In the genomic region with DNA sequence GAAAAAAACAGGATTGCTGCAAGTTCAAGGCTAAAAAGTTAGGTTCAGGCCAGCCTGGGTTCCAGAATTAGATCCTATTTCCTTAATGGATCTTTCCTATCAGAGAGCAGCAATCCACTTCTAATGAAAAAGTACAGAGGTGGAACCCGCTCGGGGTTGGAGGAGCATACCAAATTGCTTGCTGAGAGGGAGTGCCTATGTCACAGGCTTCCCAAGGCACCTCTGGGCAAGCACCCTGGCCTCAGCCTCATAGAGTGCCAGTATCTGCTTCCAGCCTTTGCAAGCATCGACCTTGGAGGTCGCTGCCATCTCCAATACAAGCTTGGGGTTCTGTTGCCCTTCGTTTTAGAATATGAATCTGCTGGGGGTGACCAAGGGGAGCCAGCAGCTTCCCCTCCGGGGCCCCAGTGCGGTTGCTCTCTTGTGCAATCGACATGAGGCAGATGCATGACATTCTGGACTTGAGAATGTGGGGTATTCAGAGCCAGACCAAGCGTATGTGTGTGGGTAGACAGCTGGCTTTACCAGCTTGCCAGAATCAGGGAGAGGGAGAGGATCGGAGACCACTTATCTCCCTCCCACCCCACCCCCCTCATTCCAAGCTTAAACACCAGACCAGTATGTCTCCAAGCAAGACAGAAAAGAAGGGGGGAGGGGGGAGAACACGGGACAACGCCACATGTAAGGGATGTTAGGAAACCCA, we compare ENCODE assay signal across 11 mouse cellular contexts. TPM values are rescaled to one million over a fixed set of nuclear protein-coding genes. Genes with fewer than 3 reads are reported as not detected.
DNase-seq lines count a peak whose midpoint lies in the region; ATAC-seq and TF ChIP-seq lines count a peak whose summit lies in the region.
"Had no signal": no experiment of that assay in that cellular context is flagged by ENCODE, and none has a peak within 500 bp of the region (broad histone marks: within the 10 kb centered on the region; RNA-seq: fewer than 3 reads in every experiment).

No protein-coding gene starts in this region.

- H3K4me1 ChIP-seq in forebrain, embryonic 13.5 days = no peaks in the 10 kb centered on the region
- H3K4me1 ChIP-seq in forebrain, embryonic 12.5 days = peaks cover 4% of the 10 kb centered on the region; the same call in 1 of the 2 replicates
- H3K4me1 ChIP-seq in stomach, postnatal 0 days (replicated peaks; ENCODE audit: control insufficient read depth, insufficient read depth) = no peaks in the 10 kb centered on the region
- H3K4me1 ChIP-seq: neural tube, embryonic 13.5 days had no signal

- peak; percentile 70 for ATAC-seq in forebrain, embryonic 13.5 days
- no peak for ATAC-seq in forebrain, embryonic 12.5 days (ENCODE audit: low FRiP score)
- peak; percentile 72 for ATAC-seq in stomach, postnatal 0 days (ENCODE audit: low FRiP score, low TSS enrichment)

- peak; percentile 7 for DNase-seq in ovary, postnatal 36 days (ENCODE audit: low spot score)
- no peak for DNase-seq in ovary, postnatal 10 days (ENCODE audit: low spot score)
- DNase-seq in heart, postnatal 4 days = peak; percentile 24
- peak; percentile 20 for DNase-seq in stomach, postnatal 0 days (ENCODE audit: low spot score)
- DNase-seq in ovary, postnatal 14 days (ENCODE audit: low spot score) = no peak
- no peak for DNase-seq in thymus, postnatal 25 days
- DNase-seq: cerebellum, adult 2 months had no signal

- H3K9me3 ChIP-seq in forebrain, embryonic 13.5 days (replicated peaks) = no peaks in the 10 kb centered on the region
- no peaks in the 10 kb centered on the region for H3K9me3 ChIP-seq in forebrain, embryonic 12.5 days
- H3K9me3 ChIP-seq in stomach, postnatal 0 days (ENCODE audit: control insufficient read depth, low read length) = no peaks in the 10 kb centered on the region
- H3K9me3 ChIP-seq: neural tube, embryonic 13.5 days had no signal

- H3K27ac ChIP-seq in forebrain, embryonic 13.5 days = no peak overlapping the region
- no peak overlapping the region for H3K27ac ChIP-seq in forebrain, embryonic 12.5 days
- H3K27ac ChIP-seq in stomach, postnatal 0 days (replicated peaks) = peak overlapping the region; percentile 45; the same call in 1 of the 2 replicates
- H3K27ac ChIP-seq: liver, embryonic 14.5 days; neural tube, embryonic 13.5 days had no signal

- TF ChIP-seq CTCF in stomach, postnatal 0 days (IDR thresholded peaks at IDR 0.05; ENCODE audit: low read depth) = no peak

- H3K9ac ChIP-seq in forebrain, embryonic 13.5 days = no peak overlapping the region
- H3K9ac ChIP-seq in forebrain, embryonic 12.5 days = no peak overlapping the region
- H3K9ac ChIP-seq in stomach, postnatal 0 days (ENCODE audit: low read length) = no peak overlapping the region
- H3K9ac ChIP-seq: liver, embryonic 14.5 days; neural tube, embryonic 13.5 days had no signal

- no peak for TF ChIP-seq EP300 in stomach, postnatal 0 days (optimal IDR thresholded peaks at IDR 0.05)

- H3K36me3 ChIP-seq in forebrain, embryonic 13.5 days (ENCODE audit: poor library complexity, severe bottlenecking) = no peaks in the 10 kb centered on the region
- no peaks in the 10 kb centered on the region for H3K36me3 ChIP-seq in forebrain, embryonic 12.5 days (replicated peaks)
- H3K36me3 ChIP-seq in stomach, postnatal 0 days (ENCODE audit: control insufficient read depth, insufficient read depth, low read length) = no peaks in the 10 kb centered on the region
- H3K36me3 ChIP-seq: neural tube, embryonic 13.5 days had no signal

- H3K27me3 ChIP-seq in forebrain, embryonic 13.5 days = no peaks in the 10 kb centered on the region
- H3K27me3 ChIP-seq in forebrain, embryonic 12.5 days = no peaks in the 10 kb centered on the region
- H3K27me3 ChIP-seq in stomach, postnatal 0 days (ENCODE audit: control insufficient read depth, insufficient read depth, low read length) = no peaks in the 10 kb centered on the region
- H3K27me3 ChIP-seq: neural tube, embryonic 13.5 days had no signal

- 71% methylated on average over 12 of the region's 12 CpGs for WGBS in forebrain, embryonic 13.5 days
- WGBS in forebrain, embryonic 12.5 days = 71% methylated on average over 12 of the region's 12 CpGs
- 48% methylated on average over 12 of the region's 12 CpGs for WGBS in stomach, postnatal 0 days

- no peak overlapping the region for H3K4me3 ChIP-seq in forebrain, embryonic 13.5 days
- H3K4me3 ChIP-seq in forebrain, embryonic 12.5 days (replicated peaks) = no peak overlapping the region
- no peak overlapping the region for H3K4me3 ChIP-seq in stomach, postnatal 0 days (ENCODE audit: low read depth, low read length)
- H3K4me3 ChIP-seq: neural tube, embryonic 13.5 days had no signal

- H3K4me2 ChIP-seq in forebrain, embryonic 13.5 days = no peak overlapping the region
- H3K4me2 ChIP-seq in forebrain, embryonic 12.5 days = no peak overlapping the region
- H3K4me2 ChIP-seq in stomach, postnatal 0 days (replicated peaks; ENCODE audit: low read depth) = no peak overlapping the region
- H3K4me2 ChIP-seq: neural tube, embryonic 13.5 days had no signal

RNA-seq across cellular contexts. Expression of a gene that starts 58.0 kb away (rescaled TPM):
- polyA plus RNA-seq in forebrain, embryonic 13.5 days (2015; fragmentation: Nextera tagmentation; extraction: Ambion mirVana) = 0.19 and 0.39 TPM in 2 replicates
- 0.40 and 0.50 TPM in 2 replicates for polyA plus RNA-seq in forebrain, embryonic 12.5 days (2016; fragmentation: Nextera tagmentation; extraction: Ambion mirVana)
- 1 to 10 TPM; 2.8 to 3.1 TPM for total RNA-seq in heart, postnatal 4 days (2021)
- polyA plus RNA-seq in stomach, postnatal 0 days (2015; fragmentation: Nextera tagmentation; extraction: Ambion mirVana) = 2.4 and 2.8 TPM in 2 replicates

RNA-seq across cellular contexts. Expression of a gene that starts 58.1 kb away (rescaled TPM):
- 9.8 and 10.3 TPM in 2 replicates for polyA plus RNA-seq in forebrain, embryonic 13.5 days (2015; fragmentation: Nextera tagmentation; extraction: Ambion mirVana)
- polyA plus RNA-seq in forebrain, embryonic 12.5 days (2016; fragmentation: Nextera tagmentation; extraction: Ambion mirVana) = 12.8 and 13.1 TPM in 2 replicates
- 10 to 100 TPM; 36.5 to 36.6 TPM for total RNA-seq in heart, postnatal 4 days (2021)
- polyA plus RNA-seq in stomach, postnatal 0 days (2015; fragmentation: Nextera tagmentation; extraction: Ambion mirVana) = 4.4 and 4.8 TPM in 2 replicates

Comparison
In these comparisons a context has a peak if more than half of its experiments do, and no peak if none do; other contexts are left out.
1. DNase-seq: peak in ovary, postnatal 36 days (single experiment), heart, postnatal 4 days (single experiment) and stomach, postnatal 0 days (single experiment); none in ovary, postnatal 10 days (single experiment), ovary, postnatal 14 days (single experiment) and thymus, postnatal 25 days (single experiment).